Mouse (Mus musculus) MEL (cell line): ENCODE results near the gene Fndc3a. TPM values are rescaled to one million over a fixed set of nuclear protein-coding genes. Genes with fewer than 3 reads are reported as not detected.

ENCODE experiments used
- DNase-seq: peaks from one replicate; pipeline ENCODE4 v3.0.0; 2011; ENCODE audit warnings: low read depth, low spot score
- H3K27ac ChIP-seq: 2 replicates; pipeline ENCODE4 v1.5.1; 2012; ENCODE audit warnings: low read depth, mild to moderate bottlenecking, control low read depth, low read length, moderate library complexity; ENCODE audit not compliant: control insufficient read depth
- H3K27me3 ChIP-seq, 2 experiments: fragments of 150-350 bp in 1 of 2; sonication (generic) in 1 of 2; 2 replicates each; pipeline ENCODE4 v1.6.1; 2012; ENCODE audit warnings: low read length in 2 of 2, mild to moderate bottlenecking in 2 of 2, improper control_type of control experiment in 1 of 2, moderate library complexity in 1 of 2; ENCODE audit not compliant: insufficient read depth in 2 of 2, control insufficient read depth in 1 of 2
- H3K36me3 ChIP-seq, 2 experiments: 2 replicates each; pipeline ENCODE4 v1.6.1; 2012 to 2014; ENCODE audit warnings: low read length in 2 of 2, improper control_type of control experiment in 1 of 2, inconsistent platforms in 1 of 2, mild to moderate bottlenecking in 1 of 2; ENCODE audit not compliant: insufficient read depth in 2 of 2, control insufficient read depth in 1 of 2
- H3K4me1 ChIP-seq, 2 experiments: fragments of 150-350 bp in 1 of 2; sonication (generic) in 1 of 2; 2 replicates each; pipeline ENCODE4 v1.6.1; 2012; ENCODE audit warnings: low read length in 2 of 2, improper control_type of control experiment in 1 of 2, mild to moderate bottlenecking in 1 of 2; ENCODE audit not compliant: insufficient read depth in 2 of 2, control insufficient read depth in 1 of 2
- H3K4me3 ChIP-seq, 2 experiments: fragments of 150-350 bp in 1 of 2; sonication (generic) in 1 of 2; 2 replicates each; pipeline ENCODE4 v1.5.1; 2012; ENCODE audit warnings: low read depth in 2 of 2, low read length in 2 of 2, mild to moderate bottlenecking in 2 of 2, moderate library complexity in 2 of 2, control low read depth in 1 of 2, improper control_type of control experiment in 1 of 2; ENCODE audit not compliant: control insufficient read depth in 1 of 2, insufficient read depth in 1 of 2
- H3K79me2 ChIP-seq: 2 replicates; pipeline ENCODE4 v1.6.1; 2012; ENCODE audit warnings: mild to moderate bottlenecking, low read length, moderate library complexity; ENCODE audit not compliant: control insufficient read depth, poor library complexity, insufficient read depth
- H3K9ac ChIP-seq: 2 replicates; pipeline ENCODE4 v1.6.1; 2012; ENCODE audit warnings: low read depth, mild to moderate bottlenecking, control low read depth, low read length, moderate library complexity; ENCODE audit not compliant: control insufficient read depth, poor library complexity, severe bottlenecking
- H3K9me3 ChIP-seq: fragments of 150-350 bp; sonication (generic); replicated peaks from 2 replicates; pipeline ENCODE4 v1.6.1; 2012; ENCODE audit warnings: mild to moderate bottlenecking, low read length, improper control_type of control experiment, moderate library complexity; ENCODE audit not compliant: insufficient read depth
- CHD1 ChIP-seq: IDR thresholded peaks from 2 replicates; pipeline ENCODE4 v1.6.1; 2012; ENCODE audit warnings: low read depth, mild to moderate bottlenecking, inconsistent platforms, low read length, improper control_type of control experiment
- CHD2 ChIP-seq: IDR thresholded peaks from 2 replicates; pipeline ENCODE4 v1.6.1; 2011; ENCODE audit warnings: low read length, improper control_type of control experiment
- CTCF ChIP-seq, 3 experiments: IDR thresholded peaks in 2 of 3; conservative IDR thresholded peaks in 1 of 3; 2 replicates each; pipeline ENCODE4 v1.5.1; 2011 to 2012; ENCODE audit warnings: low read length in 3 of 3, low read depth in 2 of 3, mild to moderate bottlenecking in 2 of 3, improper control_type of control experiment in 1 of 3, inconsistent platforms in 1 of 3, mixed read lengths in 1 of 3, moderate library complexity in 1 of 3; ENCODE audit not compliant: control insufficient read depth in 1 of 3, insufficient read depth in 1 of 3, poor library complexity in 1 of 3, severe bottlenecking in 1 of 3
- E2F4 ChIP-seq: IDR thresholded peaks from 2 replicates; pipeline ENCODE4 v1.6.1; 2011; ENCODE audit warnings: low read depth, low read length, improper control_type of control experiment, borderline replicate concordance
- ELF1 ChIP-seq: IDR thresholded peaks from 2 replicates; pipeline ENCODE4 v1.6.1; 2014; ENCODE audit warnings: low read depth, mild to moderate bottlenecking, inconsistent platforms, low read length, improper control_type of control experiment, moderate library complexity
- ETS1 ChIP-seq: IDR thresholded peaks from 2 replicates; pipeline ENCODE4 v1.6.1; 2012; ENCODE audit warnings: low read depth, mild to moderate bottlenecking, inconsistent platforms, low read length, improper control_type of control experiment, moderate library complexity
- GABPA ChIP-seq: IDR thresholded peaks from 2 replicates; pipeline ENCODE4 v1.6.1; 2012; ENCODE audit warnings: low read depth, mild to moderate bottlenecking, inconsistent platforms, low read length, improper control_type of control experiment, moderate library complexity
- GATA1 ChIP-seq: IDR thresholded peaks from 2 replicates; pipeline ENCODE4 v1.6.1; 2011; ENCODE audit warnings: low read depth, low read length, improper control_type of control experiment
- HCFC1 ChIP-seq: IDR thresholded peaks from 2 replicates; pipeline ENCODE4 v1.6.1; 2012; ENCODE audit warnings: low read depth, mild to moderate bottlenecking, inconsistent platforms, low read length, improper control_type of control experiment, moderate library complexity
- JUND ChIP-seq: IDR thresholded peaks from 2 replicates; pipeline ENCODE4 v1.6.1; 2011; ENCODE audit warnings: low read depth, mild to moderate bottlenecking, improper control_type of control experiment, low read length
- KAT2A ChIP-seq: conservative IDR thresholded peaks from 2 replicates; pipeline ENCODE4 v1.6.1; 2012; ENCODE audit warnings: low read depth, low read length, improper control_type of control experiment, inconsistent platforms
- MAFK ChIP-seq: IDR thresholded peaks from 2 replicates; pipeline ENCODE4 v1.6.1; 2011; ENCODE audit warnings: low read depth, mild to moderate bottlenecking, low read length, improper control_type of control experiment, borderline replicate concordance
- MEF2A ChIP-seq: IDR thresholded peaks from 2 replicates; pipeline ENCODE4 v1.6.1; 2014; ENCODE audit warnings: low read depth, mild to moderate bottlenecking, inconsistent platforms, low read length, improper control_type of control experiment; ENCODE audit not compliant: poor library complexity, insufficient replicate concordance, severe bottlenecking; ENCODE audit errors: extremely low read depth
- MYB ChIP-seq: IDR thresholded peaks from 2 replicates; pipeline ENCODE4 v1.6.1; 2011; ENCODE audit warnings: mild to moderate bottlenecking, low read depth, low read length, improper control_type of control experiment
- NELFE ChIP-seq: IDR thresholded peaks from 2 replicates; pipeline ENCODE4 v1.6.1; 2011; ENCODE audit warnings: low read depth, low read length, improper control_type of control experiment
- NRF1 ChIP-seq: IDR thresholded peaks from 2 replicates; pipeline ENCODE4 v1.6.1; 2014; ENCODE audit warnings: low read depth, mild to moderate bottlenecking, inconsistent platforms, low read length, improper control_type of control experiment, moderate library complexity; ENCODE audit not compliant: poor library complexity, insufficient read depth, severe bottlenecking
- POLR2A ChIP-seq, 2 experiments: IDR thresholded peaks; 2 replicates each; pipeline ENCODE4 v1.6.1; 2011 to 2012; ENCODE audit warnings: low read length in 2 of 2, mild to moderate bottlenecking in 2 of 2, control low read depth in 1 of 2, improper control_type of control experiment in 1 of 2, low read depth in 1 of 2, moderate library complexity in 1 of 2; ENCODE audit not compliant: control insufficient read depth in 1 of 2, insufficient read depth in 1 of 2, poor library complexity in 1 of 2
- POLR2AphosphoS5 ChIP-seq: IDR thresholded peaks from 2 replicates; pipeline ENCODE4 v1.6.1; 2012; ENCODE audit warnings: low read depth, borderline replicate concordance, mild to moderate bottlenecking, inconsistent platforms, low read length, moderate library complexity, mixed read lengths
- RCOR1 ChIP-seq: IDR thresholded peaks from 2 replicates; pipeline ENCODE4 v1.6.1; 2012; ENCODE audit warnings: low read depth, mild to moderate bottlenecking, inconsistent platforms, low read length, improper control_type of control experiment
- SMC3 ChIP-seq: IDR thresholded peaks from 2 replicates; pipeline ENCODE4 v1.6.1; 2011; ENCODE audit warnings: low read depth, low read length, improper control_type of control experiment
- TCF12 ChIP-seq: IDR thresholded peaks from 2 replicates; pipeline ENCODE4 v1.6.1; 2014; ENCODE audit warnings: low read depth, mild to moderate bottlenecking, inconsistent platforms, low read length, improper control_type of control experiment, moderate library complexity
- UBTF ChIP-seq: IDR thresholded peaks from 2 replicates; pipeline ENCODE4 v1.6.1; 2012; ENCODE audit warnings: low read depth, mild to moderate bottlenecking, inconsistent platforms, low read length, improper control_type of control experiment, moderate library complexity, borderline replicate concordance; ENCODE audit not compliant: insufficient read depth
- USF2 ChIP-seq, 2 experiments: IDR thresholded peaks; 2 replicates each; pipeline ENCODE4 v1.6.1; 2011 to 2012; ENCODE audit warnings: improper control_type of control experiment in 2 of 2, low read length in 2 of 2, borderline replicate concordance in 1 of 2, inconsistent platforms in 1 of 2, low read depth in 1 of 2, mild to moderate bottlenecking in 1 of 2; ENCODE audit not compliant: insufficient read depth in 1 of 2
- ZC3H11A ChIP-seq: IDR thresholded peaks from 2 replicates; pipeline ENCODE4 v1.6.1; 2012; ENCODE audit warnings: low read depth, mild to moderate bottlenecking, inconsistent platforms, low read length, improper control_type of control experiment
- ZKSCAN1 ChIP-seq: IDR thresholded peaks from 2 replicates; pipeline ENCODE4 v1.6.1; 2012; ENCODE audit warnings: low read depth, mild to moderate bottlenecking, inconsistent platforms, low read length, improper control_type of control experiment, moderate library complexity
- ZMIZ1 ChIP-seq: IDR thresholded peaks from 2 replicates; pipeline ENCODE4 v1.6.1; 2012; ENCODE audit warnings: low read depth, mild to moderate bottlenecking, inconsistent platforms, low read length, improper control_type of control experiment, moderate library complexity
- ZNF384 ChIP-seq: IDR thresholded peaks from 2 replicates; pipeline ENCODE4 v1.6.1; 2012; ENCODE audit warnings: low read depth, mild to moderate bottlenecking, inconsistent platforms, low read length, improper control_type of control experiment
- polyA plus RNA-seq, 2 experiments: library from polyadenylated mRNA; stranded (reverse) in 1 of 2; unstranded in 1 of 2; fragments of >175 nt in 1 of 2; fragments of >200 nt in 1 of 2; gene quantifications; 2 replicates each; pipeline versions ENCODE4 v1.2.1 to v1.2.4; 2012; ENCODE audit warnings: low replicate concordance in 2 of 2, low read depth in 1 of 2; ENCODE audit not compliant: insufficient read length in 2 of 2, insufficient read depth in 1 of 2, missing spikeins in 1 of 2
- total RNA-seq: library from RNA; depleted of rRNA; stranded (reverse); fragments of 300-350 nt; gene quantifications from 2 replicates; pipeline ENCODE4 v1.2.3, GENCODE M21; 2012

Fndc3a gene
- total and polyA plus RNA-seq, 3 experiments: 4.2 to 9.0 TPM; not detected in 1

GRCm38 (mm10) chr14:72725865-72726264 lies 16.1 kb upstream of the Fndc3a start:
- H3K79me2 ChIP-seq: no peaks in the 10 kb centered on the region
- H3K9ac ChIP-seq: no peak overlapping the region
- H3K36me3 ChIP-seq: no peaks in the 10 kb centered on the region
- H3K27ac ChIP-seq: no peak overlapping the region
- no peaks in the 10 kb centered on the region for H3K4me1 ChIP-seq
- H3K27me3 ChIP-seq: no peaks in the 10 kb centered on the region
- DNase-seq: no peak
- no peak overlapping the region for H3K4me3 ChIP-seq
- H3K9me3 ChIP-seq: no peaks in the 10 kb centered on the region
- TF ChIP-seq ZMIZ1: no peak
- no peak for TF ChIP-seq RCOR1
- TF ChIP-seq TCF12: no peak
- TF ChIP-seq SMC3: no peak
- no peak for TF ChIP-seq UBTF
- no peak for TF ChIP-seq ZKSCAN1
- no peak for TF ChIP-seq KAT2A
- TF ChIP-seq E2F4: no peak
- TF ChIP-seq GABPA: no peak
- TF ChIP-seq MAFK: no peak
- no peak for TF ChIP-seq POLR2A (IDR thresholded peaks at IDR 0.05; ENCODE audit: control insufficient read depth in 1 of 2, insufficient read depth in 1 of 2, low read depth in 1 of 2, low read length in 2 of 2, poor library complexity in 1 of 2)
- no peak for TF ChIP-seq ELF1
- TF ChIP-seq CHD2: no peak

GRCm38 (mm10) chr14:72722274-72723053 lies 12.7 kb upstream of the Fndc3a start:
- no peak overlapping the region for H3K9ac ChIP-seq
- no peaks in the 10 kb centered on the region for H3K79me2 ChIP-seq
- H3K9me3 ChIP-seq: no peaks in the 10 kb centered on the region
- H3K4me3 ChIP-seq: no peak overlapping the region
- TF ChIP-seq ELF1 (no peak), GATA1 (no peak), MAFK (no peak), TCF12 (no peak), ZC3H11A (no peak), CHD1 (no peak), JUND (no peak), ZNF384 (no peak), HCFC1 (no peak), NRF1 (no peak), MEF2A (no peak), MYB (no peak), POLR2AphosphoS5 (no peak), USF2 (IDR thresholded peaks at IDR 0.05; ENCODE audit: borderline replicate concordance in 1 of 2, insufficient read depth in 1 of 2, low read depth in 1 of 2, low read length in 2 of 2) (no peak), NELFE (no peak), GABPA (no peak), CTCF (IDR thresholded peaks at IDR 0.05 in 2 of 3, conservative IDR thresholded peaks at IDR 0.05 in 1 of 3; ENCODE audit: control insufficient read depth in 1 of 3, insufficient read depth in 1 of 3, low read depth in 2 of 3, low read length in 3 of 3, poor library complexity in 1 of 3, severe bottlenecking in 1 of 3) (no peak), ETS1 (no peak)
- no peaks in the 10 kb centered on the region for H3K27me3 ChIP-seq
- no peak overlapping the region for H3K27ac ChIP-seq
- H3K36me3 ChIP-seq: no peaks in the 10 kb centered on the region
- H3K4me1 ChIP-seq: no peaks in the 10 kb centered on the region
- no peak for DNase-seq
